Mouse (Mus musculus): ENCODE data around the gene Nav2.

The Nav2 gene

GRCm38 (mm10) chr7:49278531-49278930 lies 370.0 kb downstream of the Nav2 start:
- CTCF ChIA-PET = no interaction called here

DNA sequence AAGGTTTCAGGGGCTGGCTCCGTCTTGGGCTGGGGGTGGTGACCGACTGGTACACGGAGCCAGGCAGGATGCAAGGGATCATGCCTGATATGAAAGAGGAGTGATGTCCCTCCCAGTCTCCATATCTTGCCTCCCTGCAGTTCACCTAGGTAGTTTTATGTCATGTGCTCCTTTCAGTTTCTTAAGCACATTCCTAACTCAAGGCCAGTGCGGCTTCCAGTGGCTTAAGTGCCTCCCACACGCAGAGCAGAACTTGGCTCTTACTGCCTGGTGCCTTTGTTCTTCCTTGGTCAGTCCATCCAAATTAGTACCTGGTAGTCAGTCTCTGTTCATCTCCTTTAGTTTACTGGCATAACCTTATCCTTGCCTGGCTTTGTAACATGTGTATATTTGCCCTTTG lies 371.9 kb downstream of the Nav2 start:
- CTCF ChIA-PET = no interaction called here

DNA sequence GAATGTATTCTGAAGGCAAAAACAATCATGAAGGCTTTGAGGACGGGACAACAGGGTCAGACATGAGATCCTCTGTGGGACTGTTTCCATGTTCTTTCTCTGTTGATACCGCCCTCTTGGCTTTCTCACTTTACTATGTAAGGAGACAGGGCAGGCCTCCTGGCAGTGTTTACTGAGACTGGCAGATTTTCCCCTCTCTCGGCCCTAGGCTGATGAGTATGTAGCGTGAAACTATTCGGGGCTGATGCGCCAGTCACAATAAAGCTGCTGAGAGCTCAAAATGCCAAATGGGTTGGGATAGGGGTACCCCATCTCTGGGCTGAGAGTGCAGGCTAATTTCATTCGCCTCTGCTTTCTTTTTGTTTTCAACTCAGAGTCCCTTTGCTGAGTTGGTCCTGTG lies 373.9 kb downstream of the Nav2 start:
- CTCF ChIA-PET = interaction anchor here (0.6 kb wide), 1 partner anchor 31 kb away, joined by 5 read pairs; no protein-coding TSS in a partner anchor

GRCm38 (mm10) chr7:49283507-49284361 lies 375.2 kb downstream of the Nav2 start:
- CTCF ChIA-PET = no interaction called here

DNA sequence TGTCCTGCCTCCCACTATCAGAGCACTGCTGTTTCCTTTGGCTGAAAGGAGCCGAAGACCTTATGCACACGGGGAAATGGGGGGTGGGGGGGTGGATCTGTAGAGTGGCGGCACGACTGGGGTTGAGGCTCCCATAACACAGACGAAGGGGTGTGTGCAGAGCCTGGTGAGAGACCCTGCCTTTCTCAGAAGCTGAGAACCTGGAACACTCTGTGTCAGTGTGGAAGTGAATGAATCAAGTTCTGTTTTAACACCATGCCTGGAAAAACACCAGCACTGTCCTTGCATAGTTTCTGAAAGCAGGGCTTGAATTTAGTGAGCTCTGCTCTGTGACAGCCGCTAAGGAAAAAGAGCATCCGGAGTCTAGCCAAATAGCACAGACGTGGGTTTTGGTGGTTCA lies 379.7 kb downstream of the Nav2 start:
- CTCF ChIA-PET = no interaction called here

DNA sequence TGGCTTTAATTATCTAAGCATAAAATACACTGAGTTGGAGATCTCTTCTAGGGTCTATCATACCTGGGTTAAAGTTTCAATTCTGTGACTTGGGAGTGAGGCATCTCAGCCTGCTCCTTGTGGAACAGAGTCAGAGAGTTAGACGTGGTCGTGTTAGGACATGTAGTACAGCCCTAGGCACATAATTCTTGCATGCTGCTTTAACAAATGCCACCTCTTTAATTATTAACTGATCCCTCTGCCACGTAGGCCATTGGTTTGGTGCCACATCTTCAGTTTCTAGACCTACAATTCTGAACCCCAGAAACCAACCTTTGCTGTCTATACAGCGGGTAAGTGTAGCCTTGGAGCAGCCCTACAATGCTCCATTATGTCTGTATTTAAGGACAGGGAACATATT lies 381.8 kb downstream of the Nav2 start:
- CTCF ChIA-PET = no interaction called here

DNA sequence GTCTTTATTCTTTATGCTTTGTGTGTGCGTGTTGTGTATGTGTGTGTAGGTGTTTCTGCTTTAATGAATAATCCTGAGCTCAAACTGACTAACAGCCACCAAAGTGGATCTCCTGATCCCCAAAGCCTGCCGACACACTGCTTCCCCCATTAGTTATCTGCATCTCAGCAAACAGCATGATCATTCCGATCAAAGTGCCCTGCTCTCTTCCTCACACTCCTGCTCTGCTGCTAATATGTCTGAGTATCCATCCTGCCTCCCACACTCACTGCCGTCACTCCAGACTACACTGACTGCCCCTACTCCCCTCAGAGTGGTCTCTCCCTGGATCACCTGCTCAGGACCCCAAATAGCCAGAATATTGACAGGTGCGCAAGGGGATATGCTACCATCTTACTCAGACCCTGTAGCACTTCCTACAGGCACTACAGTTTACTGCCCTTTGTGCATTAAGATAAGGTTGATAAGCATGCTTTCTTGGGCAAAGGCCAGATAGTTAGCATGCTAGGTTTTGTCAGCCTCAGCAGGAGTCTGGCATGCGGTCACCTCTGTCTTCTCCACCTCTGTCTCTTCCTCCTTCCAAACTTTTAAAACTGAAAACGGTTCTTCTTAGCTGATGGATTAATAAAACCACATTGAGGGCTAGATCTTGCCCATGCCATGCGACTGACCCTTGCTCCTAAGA lies 382.8 kb downstream of the Nav2 start:
- CTCF ChIA-PET = no interaction called here

GRCm38 (mm10) chr7:49297148-49297547 lies 388.6 kb downstream of the Nav2 start:
- CTCF ChIA-PET = no interaction called here

GRCm38 (mm10) chr7:49298431-49298839 lies 389.9 kb downstream of the Nav2 start:
- CTCF ChIA-PET = interaction anchor here (0.8 kb wide), 1 partner anchor 17 kb away, joined by 5 read pairs; no protein-coding TSS in a partner anchor

DNA sequence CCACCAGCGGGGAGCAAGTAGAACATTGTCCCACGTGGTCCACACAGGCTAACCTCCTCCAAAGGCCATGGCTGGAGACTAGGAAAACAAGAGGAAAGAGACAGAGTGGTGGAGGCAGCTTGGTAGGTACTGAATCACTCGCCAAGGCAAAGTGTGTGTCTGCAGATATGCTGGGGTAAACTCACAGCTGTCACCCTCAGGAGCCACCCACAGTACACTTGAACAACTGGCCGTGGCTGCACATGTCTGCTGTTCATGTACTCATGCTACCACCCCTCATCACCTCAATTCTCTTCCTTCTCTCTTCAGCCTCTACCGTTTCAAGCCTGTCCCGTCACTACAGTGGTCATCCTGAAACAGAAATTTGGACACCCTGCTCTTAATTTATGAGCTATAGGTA lies 393.0 kb downstream of the Nav2 start:
- CTCF ChIA-PET = interaction anchor here (0.6 kb wide), 2 partner anchors 15 to 41 kb away, joined by 3 to 5 read pairs; no protein-coding TSS in a partner anchor

- CTCF ChIA-PET = interaction anchor here (0.6 kb wide), 2 partner anchors 29 to 456 kb away, joined by 3 to 5 read pairs; no protein-coding TSS in a partner anchor
Observed at GRCm38 (mm10) chr7:49303600-49304411, 395.3 kb downstream of the Nav2 start.

DNA sequence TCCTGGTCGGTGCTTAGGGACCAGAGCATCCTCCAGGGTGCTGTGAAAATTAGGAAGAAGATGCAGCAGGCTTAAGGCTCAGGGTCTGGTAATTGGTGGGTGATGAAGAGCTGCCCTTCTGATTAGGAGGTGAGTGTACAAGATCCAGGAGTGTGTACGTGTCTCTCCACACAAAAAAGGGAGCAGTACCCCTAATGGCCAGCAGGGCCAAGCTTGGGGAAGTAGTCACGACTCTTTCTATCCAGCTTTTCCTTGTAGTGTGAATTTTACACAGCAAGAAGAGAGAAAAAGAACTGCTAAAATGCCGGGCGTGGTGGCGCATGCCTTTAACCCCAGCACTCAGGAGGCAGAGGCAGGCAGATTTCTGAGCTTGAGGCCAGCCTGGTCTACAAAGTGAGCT lies 399.2 kb downstream of the Nav2 start:
- CTCF ChIA-PET = interaction anchor here (0.6 to 0.7 kb wide), 2 partner anchors 100 to 178 kb away, joined by 5 to 17 read pairs; no protein-coding TSS in a partner anchor

DNA sequence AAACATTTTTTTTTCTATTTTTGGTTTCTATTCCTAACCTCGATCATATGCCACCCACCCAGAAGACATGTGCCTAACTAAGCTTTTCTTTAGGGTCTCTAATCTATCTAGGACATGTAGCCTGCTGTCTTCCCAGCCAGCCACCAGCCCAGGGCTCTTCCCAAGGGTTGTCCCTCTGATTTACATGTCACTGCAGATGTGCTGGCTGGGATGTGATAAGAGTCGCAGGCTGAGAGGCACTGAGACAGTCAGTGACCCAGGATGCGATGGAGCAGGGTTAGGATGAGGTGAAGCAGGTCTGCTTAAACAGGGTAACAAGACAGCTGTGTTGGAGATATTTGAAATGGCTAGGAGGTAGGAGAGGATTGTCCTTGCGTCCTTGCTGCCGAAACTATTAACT lies 401.2 kb downstream of the Nav2 start:
- CTCF ChIA-PET = no interaction called here

DNA sequence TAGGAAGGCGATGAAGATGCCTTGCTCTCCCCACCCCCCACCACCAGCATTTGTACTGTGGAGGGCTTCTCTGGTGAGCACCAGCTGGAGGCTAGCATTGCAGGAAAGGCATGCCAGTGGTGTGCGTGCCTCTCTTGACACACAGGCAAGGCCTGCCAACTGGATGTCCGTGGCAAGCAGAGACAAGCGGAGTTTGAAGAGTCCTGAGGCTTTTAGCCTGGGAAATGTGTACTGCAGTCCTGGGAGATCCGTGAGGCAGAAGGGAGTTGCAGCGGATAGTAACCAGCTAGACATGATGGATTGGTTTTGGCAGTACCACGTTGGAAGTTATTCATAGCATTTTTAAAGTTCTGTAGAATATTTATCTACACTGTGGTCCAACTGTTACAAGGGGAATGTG lies 405.4 kb downstream of the Nav2 start:
- CTCF ChIA-PET = no interaction called here

DNA sequence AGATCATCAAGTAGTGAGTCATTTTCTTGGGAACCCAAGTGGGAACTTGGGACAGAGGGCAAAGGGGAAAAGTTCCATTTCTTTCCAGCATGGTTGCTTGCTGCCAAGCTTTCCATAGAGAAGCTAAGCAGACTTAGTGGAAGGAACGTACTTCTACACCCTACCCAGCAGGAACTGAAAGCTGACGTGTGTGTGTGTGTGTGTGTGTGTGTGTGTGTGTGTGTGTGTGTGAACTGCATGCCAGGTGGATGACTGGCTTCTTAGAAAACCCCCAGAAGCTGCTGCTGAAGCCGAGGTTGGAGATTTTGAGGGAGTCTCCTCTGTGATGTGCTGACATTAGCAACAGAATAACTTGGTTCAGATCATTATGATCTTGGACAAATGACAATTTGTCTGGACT lies 406.5 kb downstream of the Nav2 start:
- CTCF ChIA-PET = no interaction called here

DNA sequence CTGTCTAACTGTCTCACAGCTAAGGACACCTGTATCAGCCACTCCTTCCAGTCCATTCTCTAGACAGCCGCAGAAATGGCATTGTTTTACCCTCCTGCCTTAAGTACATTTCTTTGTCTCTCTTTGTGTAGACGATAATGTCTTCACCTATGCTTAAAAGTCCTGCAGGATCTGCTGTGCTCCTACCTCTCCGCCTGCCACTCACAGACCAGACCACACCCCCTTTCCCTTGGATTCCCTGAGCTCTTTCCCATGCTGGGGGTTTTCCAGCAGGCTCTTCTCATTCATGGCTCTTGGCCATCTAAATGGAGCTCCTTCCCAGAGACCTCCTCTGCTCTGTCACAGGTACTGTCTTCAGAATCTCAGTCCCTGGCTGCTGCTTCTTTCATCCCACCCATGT lies 408.1 kb downstream of the Nav2 start:
- CTCF ChIA-PET = interaction anchor here (0.7 kb wide), 1 partner anchor 15 kb away, joined by 5 read pairs; no protein-coding TSS in a partner anchor

GRCm38 (mm10) chr7:49318183-49318897 lies 409.8 kb downstream of the Nav2 start:
- CTCF ChIA-PET = no interaction called here

DNA sequence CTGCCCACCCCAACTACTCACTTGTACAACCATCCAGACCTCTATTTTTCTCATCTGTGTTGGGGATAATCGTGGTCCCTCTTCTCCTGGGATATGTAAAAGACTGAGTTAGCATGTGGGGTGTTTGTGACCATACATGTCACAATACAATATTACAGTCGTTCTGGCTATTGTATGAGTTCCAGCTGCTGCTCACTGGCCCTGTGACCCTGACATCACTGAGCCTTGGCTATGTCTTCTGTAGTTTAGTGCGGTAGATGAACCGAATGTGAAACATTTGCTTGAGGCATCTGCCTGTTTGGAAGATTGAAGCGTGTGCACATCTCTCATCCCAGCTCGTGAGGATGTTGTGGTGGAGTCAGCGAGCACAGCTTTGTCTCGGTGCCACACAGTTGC lies 410.4 kb downstream of the Nav2 start:
- CTCF ChIA-PET = no interaction called here

GRCm38 (mm10) chr7:49319981-49320380 lies 411.5 kb downstream of the Nav2 start:
- CTCF ChIA-PET = no interaction called here

- CTCF ChIA-PET = no interaction called here
Observed at GRCm38 (mm10) chr7:49321124-49321531, 412.6 kb downstream of the Nav2 start.

DNA sequence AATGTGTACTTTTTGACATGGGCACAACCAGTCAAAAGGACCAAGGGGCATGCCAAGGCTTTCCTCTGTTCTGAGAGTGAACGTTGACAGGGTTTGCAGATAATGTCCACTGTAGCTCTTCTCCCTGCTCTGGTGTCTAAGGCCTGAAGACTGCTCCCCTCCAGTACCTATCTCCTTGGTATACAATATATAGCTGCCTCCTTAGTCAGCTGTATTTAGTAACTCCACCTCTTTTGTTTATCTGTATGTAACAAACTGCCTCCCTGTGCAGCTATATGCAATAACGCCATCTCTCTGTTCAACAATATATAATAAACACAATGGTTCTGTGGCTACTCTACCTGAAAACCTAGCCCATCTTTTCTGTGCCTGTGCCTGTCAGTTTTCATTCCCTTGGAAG lies 413.7 kb downstream of the Nav2 start:
- CTCF ChIA-PET = no interaction called here

Data from spleen, embryonic (tissue).